Mouse (Mus musculus) neural tube, embryonic 14.5 days (tissue): Measurements from ENCODE around the gene Ddx58. TPM values are rescaled to one million over a fixed set of nuclear protein-coding genes. Genes with fewer than 3 reads are reported as not detected.

Source experiments
- ATAC-seq: fragments of 200-750 bp; cut with Nextera tagmentation; 2 replicates; pipeline ENCODE4 v1.8.0; 2017; ENCODE audit warnings: low read depth, mild to moderate bottlenecking, moderate TSS enrichment, moderate library complexity
- H3K27ac ChIP-seq: fragments of 300-500 bp; sonication (generic); 2 replicates; pipeline ENCODE4 v1.5.1; 2014; ENCODE audit warnings: low read depth, mild to moderate bottlenecking, control low read depth, low read length, moderate library complexity, mixed read lengths
- H3K27me3 ChIP-seq: fragments of 300-500 bp; sonication (generic); 2 replicates; pipeline ENCODE4 v1.6.1; 2014; ENCODE audit warnings: low read length; ENCODE audit not compliant: control insufficient read depth, insufficient read depth
- H3K36me3 ChIP-seq: fragments of 300-500 bp; sonication (generic); 2 replicates; pipeline ENCODE4 v1.6.1; 2014; ENCODE audit warnings: low read length, mixed read lengths; ENCODE audit not compliant: control insufficient read depth, insufficient read depth
- H3K4me1 ChIP-seq: fragments of 300-500 bp; sonication (generic); 2 replicates; pipeline ENCODE4 v1.6.1; 2014; ENCODE audit warnings: low read length; ENCODE audit not compliant: control insufficient read depth, insufficient read depth
- H3K4me2 ChIP-seq: fragments of 300-500 bp; sonication (generic); 2 replicates; pipeline ENCODE4 v1.6.1; 2014; ENCODE audit warnings: mild to moderate bottlenecking, low read depth, low read length, control low read depth
- H3K4me3 ChIP-seq: fragments of 300-500 bp; sonication (generic); 2 replicates; pipeline ENCODE4 v1.5.1; 2014; ENCODE audit warnings: low read depth, low read length, control low read depth, mixed read lengths
- H3K9ac ChIP-seq: fragments of 300-500 bp; sonication (generic); replicated peaks from 2 replicates; pipeline ENCODE4 v1.6.1; 2014; ENCODE audit warnings: low read depth, mild to moderate bottlenecking, control low read depth, low read length, mixed read lengths
- H3K9me3 ChIP-seq: fragments of 300-500 bp; sonication (generic); 2 replicates; pipeline ENCODE4 v1.6.1; 2016; ENCODE audit warnings: low read length; ENCODE audit not compliant: control insufficient read depth
- WGBS: fragments of 180-500 bp; shearing (Covaris S2); extraction: QIAGEN DNeasy Blood & Tissue Kit; methylation state at CpG from one replicate; pipeline ENCODE4 v1.1.7; 2014; 5-methylcytosine and 5-hydroxymethylcytosine counted together
- polyA plus RNA-seq: library from polyadenylated mRNA; unstranded; fragments of >200 nt; fragmentation: Nextera tagmentation; extraction: Ambion mirVana; gene quantifications from 2 replicates; pipeline ENCODE4 v1.2.1, GENCODE M21; 2014

Gene Ddx58
- polyA plus RNA-seq, 1 experiment from 2014 or later = 3.3 TPM

GRCm38 (mm10) chr4:40202205-40202604 lies 37.4 kb downstream of the Ddx58 start:
- no peak overlapping the region for H3K27ac ChIP-seq
- H3K4me1 ChIP-seq = no peaks in the 10 kb centered on the region
- no peak overlapping the region for H3K4me2 ChIP-seq
- no peaks in the 10 kb centered on the region for H3K9me3 ChIP-seq
- no peak overlapping the region for H3K9ac ChIP-seq
- WGBS = 95% methylated on average over 6 of the region's 6 CpGs
- no peak for ATAC-seq
- peaks cover 18% of the 10 kb centered on the region for H3K36me3 ChIP-seq
- no peaks in the 10 kb centered on the region for H3K27me3 ChIP-seq
- no peak overlapping the region for H3K4me3 ChIP-seq

- ATAC-seq = no peak
- 91% methylated on average over 2 of the region's 2 CpGs for WGBS
Observed at GRCm38 (mm10) chr4:40195336-40195735, 44.3 kb downstream of the Ddx58 start.

GRCm38 (mm10) chr4:40193461-40193860 lies 46.2 kb downstream of the Ddx58 start:
- Histone ChIP-seq H3K4me3 (no peak overlapping the region), H3K9me3 (no peaks in the 10 kb centered on the region), H3K27ac (no peak overlapping the region), H3K4me1 (no peaks in the 10 kb centered on the region), H3K4me2 (no peak overlapping the region), H3K27me3 (no peaks in the 10 kb centered on the region), H3K9ac (no peak overlapping the region), H3K36me3 (peaks cover 52% of the 10 kb centered on the region)
- ATAC-seq = no peak
- 78% methylated on average over 9 of the region's 9 CpGs for WGBS

More at GRCm38 (mm10) chr4:40195336-40195735, 44.3 kb downstream of the Ddx58 start:
- no peak overlapping the region for H3K4me3 ChIP-seq
- H3K4me2 ChIP-seq = no peak overlapping the region
- no peaks in the 10 kb centered on the region for H3K27me3 ChIP-seq
- H3K9me3 ChIP-seq = no peaks in the 10 kb centered on the region
- no peaks in the 10 kb centered on the region for H3K4me1 ChIP-seq
- no peak overlapping the region for H3K9ac ChIP-seq
- peaks cover 45% of the 10 kb centered on the region for H3K36me3 ChIP-seq
- no peak overlapping the region for H3K27ac ChIP-seq

- no peak overlapping the region for H3K4me2 ChIP-seq
- no peaks in the 10 kb centered on the region for H3K4me1 ChIP-seq
- peaks cover 50% of the 10 kb centered on the region for H3K36me3 ChIP-seq
- no peak overlapping the region for H3K4me3 ChIP-seq
- no peak overlapping the region for H3K9ac ChIP-seq
- H3K9me3 ChIP-seq = no peaks in the 10 kb centered on the region
- H3K27ac ChIP-seq = no peak overlapping the region
- ATAC-seq = no peak
- WGBS = 81% methylated on average over 2 of the region's 2 CpGs
- H3K27me3 ChIP-seq = no peaks in the 10 kb centered on the region
Observed at GRCm38 (mm10) chr4:40192246-40192645, 47.4 kb downstream of the Ddx58 start.

- H3K4me3 ChIP-seq = no peak overlapping the region
- 93% methylated on average over 7 of the region's 7 CpGs for WGBS
- no peak overlapping the region for H3K9ac ChIP-seq
- H3K27me3 ChIP-seq = no peaks in the 10 kb centered on the region
- no peak overlapping the region for H3K4me2 ChIP-seq
- no peak for ATAC-seq
- no peak overlapping the region for H3K27ac ChIP-seq
- H3K9me3 ChIP-seq = no peaks in the 10 kb centered on the region
- H3K36me3 ChIP-seq = peaks cover 56% of the 10 kb centered on the region
- no peaks in the 10 kb centered on the region for H3K4me1 ChIP-seq
Observed at GRCm38 (mm10) chr4:40187956-40188355, 51.7 kb downstream of the Ddx58 start.

GRCm38 (mm10) chr4:40184470-40184869 lies 55.2 kb downstream of the Ddx58 start:
- peaks cover 61% of the 10 kb centered on the region for H3K36me3 ChIP-seq
- no peak for ATAC-seq
- no peaks in the 10 kb centered on the region for H3K27me3 ChIP-seq
- H3K9me3 ChIP-seq = no peaks in the 10 kb centered on the region
- no peak overlapping the region for H3K27ac ChIP-seq
- no peak overlapping the region for H3K9ac ChIP-seq
- no peaks in the 10 kb centered on the region for H3K4me1 ChIP-seq
- H3K4me3 ChIP-seq = no peak overlapping the region
- WGBS = 92% methylated on average over 5 of the region's 5 CpGs
- H3K4me2 ChIP-seq = no peak overlapping the region

GRCm38 (mm10) chr4:40183781-40184180 lies 55.8 kb downstream of the Ddx58 start:
- Histone ChIP-seq H3K9me3 (no peaks in the 10 kb centered on the region), H3K9ac (no peak overlapping the region), H3K27me3 (no peaks in the 10 kb centered on the region), H3K4me2 (no peak overlapping the region), H3K27ac (no peak overlapping the region), H3K4me1 (no peaks in the 10 kb centered on the region), H3K4me3 (no peak overlapping the region), H3K36me3 (peaks cover 59% of the 10 kb centered on the region)
- no peak for ATAC-seq
- 93% methylated on average over 6 of the region's 6 CpGs for WGBS

GRCm38 (mm10) chr4:40182651-40183320 lies 56.8 kb downstream of the Ddx58 start:
- WGBS = 51% methylated on average over 14 of the region's 14 CpGs
- Histone ChIP-seq H3K27me3 (no peaks in the 10 kb centered on the region), H3K4me1 (no peaks in the 10 kb centered on the region), H3K9ac (no peak overlapping the region), H3K4me3 (no peak overlapping the region), H3K9me3 (no peaks in the 10 kb centered on the region), H3K36me3 (peaks cover 57% of the 10 kb centered on the region), H3K4me2 (no peak overlapping the region), H3K27ac (no peak overlapping the region)
- peak; percentile 66; the same call in 1 of the 2 replicates for ATAC-seq

- H3K4me2 ChIP-seq = no peak overlapping the region
- no peaks in the 10 kb centered on the region for H3K9me3 ChIP-seq
- H3K27me3 ChIP-seq = no peaks in the 10 kb centered on the region
- ATAC-seq = no peak
- H3K4me3 ChIP-seq = no peak overlapping the region
- H3K27ac ChIP-seq = no peak overlapping the region
- 95% methylated on average over 8 of the region's 8 CpGs for WGBS
- no peaks in the 10 kb centered on the region for H3K4me1 ChIP-seq
- H3K36me3 ChIP-seq = peaks cover 51% of the 10 kb centered on the region
- H3K9ac ChIP-seq = no peak overlapping the region
Observed at GRCm38 (mm10) chr4:40181681-40182080, 57.9 kb downstream of the Ddx58 start.
